Mouse (Mus musculus): ENCODE measurements around the gene Fbxo9.

GRCm38 (mm10) chr9:78115746-78116145 is 6.9 kb upstream of the Fbxo9 start:
- no peak for TF ChIP-seq CTCF (IDR thresholded peaks at IDR 0.05; ENCODE audit: low read depth, low read length)
- TF ChIP-seq EP300 (IDR thresholded peaks at IDR 0.05; ENCODE audit: insufficient read depth, low read depth, low read length) = no peak
- TF ChIP-seq POLR2A (IDR thresholded peaks at IDR 0.05; ENCODE audit: insufficient read depth, low read length) = no peak
